Comparison of ENCODE assay signal across 9 mouse cellular contexts in genomic region chr1:186833896-186834800, GRCm38 (mm10).
DNase-seq lines count a peak whose midpoint lies in the region; ATAC-seq and TF ChIP-seq lines count a peak whose summit lies in the region.
"Had no signal": no experiment of that assay in that cellular context is flagged by ENCODE, and none has a peak within 500 bp of the region (broad histone marks: within the 10 kb centered on the region; RNA-seq: fewer than 3 reads in every experiment).

No protein-coding gene starts in this region.

- no peak for TF ChIP-seq EP300 in ES-Bruce4 (IDR thresholded peaks at IDR 0.05; ENCODE audit: insufficient read depth, low read depth, low read length)

- no peak for TF ChIP-seq POLR2A in ES-Bruce4 (IDR thresholded peaks at IDR 0.05; ENCODE audit: insufficient read depth, low read length)

- H3K27me3 ChIP-seq in ES-Bruce4 (ENCODE audit: control insufficient read depth, insufficient read depth, low read length, poor library complexity, severe bottlenecking): no peaks in the 10 kb centered on the region
- H3K27me3 ChIP-seq in embryonic facial prominence, embryonic 12.5 days: peaks cover 21% of the 10 kb centered on the region
- peaks cover 16% of the 10 kb centered on the region for H3K27me3 ChIP-seq in hindbrain, embryonic 13.5 days
- peaks cover 7% of the 10 kb centered on the region; the same call in 1 of the 2 replicates for H3K27me3 ChIP-seq in stomach, embryonic 16.5 days (ENCODE audit: control insufficient read depth, insufficient read depth, low read length)
- H3K27me3 ChIP-seq: CH12.LX had no signal

- no peak for TF ChIP-seq CTCF in ES-Bruce4 (IDR thresholded peaks at IDR 0.05; ENCODE audit: low read depth, low read length)

- H3K4me1 ChIP-seq in ES-Bruce4 (ENCODE audit: control insufficient read depth, insufficient read depth, low read length): no peaks in the 10 kb centered on the region
- peaks cover 14% of the 10 kb centered on the region for H3K4me1 ChIP-seq in embryonic facial prominence, embryonic 12.5 days
- peaks cover 22% of the 10 kb centered on the region for H3K4me1 ChIP-seq in hindbrain, embryonic 13.5 days (replicated peaks)
- peaks cover 7% of the 10 kb centered on the region; the same call in 1 of the 2 replicates for H3K4me1 ChIP-seq in stomach, embryonic 16.5 days (ENCODE audit: control insufficient read depth, insufficient read depth, low read length)

- peak overlapping the region; percentile 49 for H3K4me3 ChIP-seq in ES-Bruce4 (ENCODE audit: low read depth, low read length)
- H3K4me3 ChIP-seq in embryonic facial prominence, embryonic 12.5 days: peak overlapping the region; percentile 41
- H3K4me3 ChIP-seq in hindbrain, embryonic 13.5 days: peak overlapping the region; percentile 40
- H3K4me3 ChIP-seq in stomach, embryonic 16.5 days (replicated peaks; ENCODE audit: low read length): peak overlapping the region; percentile 40

- H3K27ac ChIP-seq in ES-Bruce4 (ENCODE audit: insufficient read depth, low read length): no peak overlapping the region
- H3K27ac ChIP-seq in embryonic facial prominence, embryonic 12.5 days: 0 out of 2 replicates have a peak overlapping the region, but pooled peaks have one; percentile 3
- peak overlapping the region; percentile 45 for H3K27ac ChIP-seq in hindbrain, embryonic 13.5 days
- no peak overlapping the region for H3K27ac ChIP-seq in stomach, embryonic 16.5 days (ENCODE audit: low read length)

- H3K9ac ChIP-seq in ES-Bruce4 (ENCODE audit: low read depth, poor library complexity, severe bottlenecking): no peak overlapping the region
- peak overlapping the region; percentile 44 for H3K9ac ChIP-seq in embryonic facial prominence, embryonic 12.5 days
- H3K9ac ChIP-seq in hindbrain, embryonic 13.5 days: peak overlapping the region; percentile 65
- no peak overlapping the region; the same call in 1 of the 2 replicates for H3K9ac ChIP-seq in stomach, embryonic 16.5 days (ENCODE audit: low read length)

- H3K4me2 ChIP-seq in embryonic facial prominence, embryonic 12.5 days (replicated peaks): peak overlapping the region; percentile 93
- peak overlapping the region; percentile 85 for H3K4me2 ChIP-seq in hindbrain, embryonic 13.5 days
- peak overlapping the region; percentile 68 for H3K4me2 ChIP-seq in stomach, embryonic 16.5 days (ENCODE audit: low read depth, low read length)

- DNase-seq in cerebellum, postnatal 36 days: peak; percentile 16 to 17
- DNase-seq in cerebellum, adult 8-10 months: no peak
- no peak for DNase-seq in thymus, postnatal 25 days

- H3K9me3 ChIP-seq in ES-Bruce4 (replicated peaks; ENCODE audit: control insufficient read depth, insufficient read depth, low read length, poor library complexity, severe bottlenecking): no peaks in the 10 kb centered on the region
- no peaks in the 10 kb centered on the region for H3K9me3 ChIP-seq in embryonic facial prominence, embryonic 12.5 days
- no peaks in the 10 kb centered on the region for H3K9me3 ChIP-seq in hindbrain, embryonic 13.5 days
- H3K9me3 ChIP-seq in stomach, embryonic 16.5 days (replicated peaks; ENCODE audit: control insufficient read depth, low read length): no peaks in the 10 kb centered on the region

- ATAC-seq in embryonic facial prominence, embryonic 12.5 days (ENCODE audit: insufficient number of reproducible peaks, insufficient read depth, low FRiP score, low TSS enrichment): 0 out of 2 replicates have a peak, but pooled peaks have one; percentile 52
- ATAC-seq in hindbrain, embryonic 13.5 days (ENCODE audit: low FRiP score): peak; percentile 72
- peak; percentile 46 for ATAC-seq in megakaryocyte progenitor cell, adult 5-6 weeks (replicated peaks; ENCODE audit: poor library complexity)
- ATAC-seq in stomach, embryonic 16.5 days (ENCODE audit: insufficient read depth, low FRiP score): no peak

- H3K36me3 ChIP-seq in ES-Bruce4 (ENCODE audit: control insufficient read depth, insufficient read depth, low read length, poor library complexity, severe bottlenecking): no peaks in the 10 kb centered on the region
- no peaks in the 10 kb centered on the region for H3K36me3 ChIP-seq in embryonic facial prominence, embryonic 12.5 days
- no peaks in the 10 kb centered on the region for H3K36me3 ChIP-seq in hindbrain, embryonic 13.5 days
- H3K36me3 ChIP-seq in stomach, embryonic 16.5 days (ENCODE audit: control insufficient read depth, insufficient read depth, low read length): no peaks in the 10 kb centered on the region

- 1% methylated on average over 43 of the region's 43 CpGs for WGBS in embryonic facial prominence, embryonic 12.5 days
- 1% methylated on average over 43 of the region's 43 CpGs for WGBS in hindbrain, embryonic 13.5 days
- WGBS in stomach, embryonic 16.5 days: 2% methylated on average over 43 of the region's 43 CpGs

Comparison
In these comparisons a context has a peak if more than half of its experiments do, and no peak if none do; other contexts are left out.
1. DNase-seq: peak in cerebellum, postnatal 36 days (2 of 2); none in cerebellum, adult 8-10 months (single experiment) and thymus, postnatal 25 days (single experiment).
2. H3K27ac ChIP-seq: peak in embryonic facial prominence, embryonic 12.5 days (single experiment) and hindbrain, embryonic 13.5 days (single experiment); none in ES-Bruce4 (single experiment) and stomach, embryonic 16.5 days (single experiment).
3. H3K9ac ChIP-seq: peak in embryonic facial prominence, embryonic 12.5 days (single experiment) and hindbrain, embryonic 13.5 days (single experiment); none in ES-Bruce4 (single experiment) and stomach, embryonic 16.5 days (single experiment).
4. Peak in every context shown above with its lines, with median percentiles within 50 percentile points of each other: H3K4me3 ChIP-seq and H3K4me2 ChIP-seq.